Mouse (Mus musculus) embryonic facial prominence, embryonic 14.5 days (tissue): ENCODE measurements at regions not wholly inside any gene's neighbourhood (a gene's known extent, or its start where the extent isn't known, plus 50 kb on each side); places are given as distances from the start of the nearest gene placed in this dataset.
A peak's percentile ranks its signal among the peaks of the same experiment; 100 is the strongest.

Experiments used
- ATAC-seq: fragments of 200-750 bp; cut with Nextera tagmentation; 2 replicates; pipeline ENCODE4 v1.8.0; 2017; ENCODE audit warnings: low read depth, moderate number of reproducible peaks, moderate TSS enrichment
- DNase-seq: peaks from one replicate; pipeline ENCODE4 v3.0.0-alpha.2; 2015; ENCODE audit warnings: low spot score
- H3K27ac ChIP-seq: fragments of 300-500 bp; sonication (generic); replicated peaks from 2 replicates; pipeline ENCODE4 v1.5.1; 2014; ENCODE audit warnings: low read depth, mild to moderate bottlenecking, low read length, moderate library complexity
- H3K27me3 ChIP-seq: fragments of 300-500 bp; sonication (generic); replicated peaks from 2 replicates; pipeline ENCODE4 v1.6.1; 2014; ENCODE audit warnings: low read length; ENCODE audit not compliant: control insufficient read depth, insufficient read depth
- H3K36me3 ChIP-seq: fragments of 300-500 bp; sonication (generic); 2 replicates; pipeline ENCODE4 v1.6.1; 2014; ENCODE audit warnings: low read length, mixed read lengths; ENCODE audit not compliant: control insufficient read depth, insufficient read depth
- H3K4me1 ChIP-seq: fragments of 300-500 bp; sonication (generic); 2 replicates; pipeline ENCODE4 v1.6.1; 2014; ENCODE audit warnings: antibody characterized with exemption, low read length; ENCODE audit not compliant: control insufficient read depth, insufficient read depth
- H3K4me2 ChIP-seq: fragments of 300-500 bp; sonication (generic); 2 replicates; pipeline ENCODE4 v1.6.1; 2014; ENCODE audit warnings: low read depth, mild to moderate bottlenecking, low read length, moderate library complexity, mixed read lengths
- H3K4me3 ChIP-seq: fragments of 300-500 bp; sonication (generic); 2 replicates; pipeline ENCODE4 v1.5.1; 2014; ENCODE audit warnings: low read depth, mild to moderate bottlenecking, low read length
- H3K9ac ChIP-seq: fragments of 300-500 bp; sonication (generic); 2 replicates; pipeline ENCODE4 v1.6.1; 2014; ENCODE audit warnings: low read depth, mild to moderate bottlenecking, low read length, moderate library complexity, mixed read lengths
- H3K9me3 ChIP-seq: fragments of 300-500 bp; sonication (generic); 2 replicates; pipeline ENCODE4 v1.6.1; 2016; ENCODE audit warnings: low read length; ENCODE audit not compliant: control insufficient read depth
- whole genome bisulfite sequencing: fragments of 180-500 bp; shearing (Covaris S2); extraction: QIAGEN DNeasy Blood & Tissue Kit; methylation state at CpG from one replicate; pipeline ENCODE4 v1.1.7; 2014; 5-methylcytosine and 5-hydroxymethylcytosine counted together

GRCm38 (mm10) chr3:120591183-120591582, 580.3 kb downstream of the Rwdd3 start:
- WGBS: 43% methylated on average over 2 of the region's 2 CpGs
- Histone ChIP-seq H3K27ac (no peak overlapping the region), H3K4me2 (no peak overlapping the region)

GRCm38 (mm10) chr3:120570806-120571425, 600.6 kb downstream of the Rwdd3 start:
- Histone ChIP-seq H3K4me2 (no peak overlapping the region), H3K9ac (no peak overlapping the region), H3K9me3 (no peaks in the 10 kb centered on the region), H3K4me1 (no peaks in the 10 kb centered on the region), H3K27ac (no peak overlapping the region), H3K36me3 (no peaks in the 10 kb centered on the region), H3K4me3 (no peak overlapping the region), H3K27me3 (no peaks in the 10 kb centered on the region)
- no peak; the same call in 1 of the 2 replicates for ATAC-seq
- peak; percentile 50 for DNase-seq
- WGBS: 17% methylated on average over 6 of the region's 6 CpGs

More at GRCm38 (mm10) chr3:120591183-120591582, 580.3 kb downstream of the Rwdd3 start:
- H3K27me3 ChIP-seq: no peaks in the 10 kb centered on the region
- ATAC-seq (no peak), DNase-seq (no peak)
- no peak overlapping the region for H3K4me3 ChIP-seq
- no peak overlapping the region for H3K9ac ChIP-seq
- H3K9me3 ChIP-seq: no peaks in the 10 kb centered on the region
- H3K36me3 ChIP-seq: no peaks in the 10 kb centered on the region
- no peaks in the 10 kb centered on the region for H3K4me1 ChIP-seq

GRCm38 (mm10) chr3:120541556-120542476, 629.7 kb downstream of the Rwdd3 start:
- H3K4me3 ChIP-seq: no peak overlapping the region
- no peaks in the 10 kb centered on the region for H3K4me1 ChIP-seq
- no peak overlapping the region; the same call in 1 of the 2 replicates for H3K9ac ChIP-seq
- no peaks in the 10 kb centered on the region for H3K9me3 ChIP-seq
- no peak overlapping the region for H3K27ac ChIP-seq
- peak; percentile 26 for DNase-seq
- WGBS: 49% methylated on average over 21 of the region's 21 CpGs
- ATAC-seq: no peak
- no peaks in the 10 kb centered on the region for H3K36me3 ChIP-seq
- H3K27me3 ChIP-seq: no peaks in the 10 kb centered on the region
- H3K4me2 ChIP-seq: peak overlapping the region; percentile 12; the same call in 1 of the 2 replicates

- Histone ChIP-seq H3K27ac (no peak overlapping the region), H3K4me1 (no peaks in the 10 kb centered on the region), H3K9me3 (no peaks in the 10 kb centered on the region), H3K4me2 (no peak overlapping the region), H3K9ac (no peak overlapping the region), H3K4me3 (no peak overlapping the region), H3K27me3 (no peaks in the 10 kb centered on the region), H3K36me3 (no peaks in the 10 kb centered on the region)
- 73% methylated on average over 3 of the region's 3 CpGs for WGBS
- no peak for ATAC-seq
- DNase-seq: no peak
These were observed 637.6 kb downstream of the Rwdd3 start for GRCm38 (mm10) chr3:120533901-120534300.

- Histone ChIP-seq H3K9ac (no peak overlapping the region), H3K36me3 (no peaks in the 10 kb centered on the region), H3K9me3 (no peaks in the 10 kb centered on the region), H3K4me1 (no peaks in the 10 kb centered on the region), H3K4me3 (no peak overlapping the region), H3K27ac (no peak overlapping the region), H3K4me2 (no peak overlapping the region), H3K27me3 (no peaks in the 10 kb centered on the region)
- ATAC-seq (no peak), DNase-seq (no peak)
- 71% methylated on average over 9 of the region's 9 CpGs for WGBS
These were observed 639.5 kb downstream of the Rwdd3 start for GRCm38 (mm10) chr3:120531880-120532580.

- ATAC-seq: no peak
- Histone ChIP-seq H3K27me3 (no peaks in the 10 kb centered on the region), H3K9ac (no peak overlapping the region), H3K27ac (no peak overlapping the region), H3K9me3 (no peaks in the 10 kb centered on the region), H3K36me3 (no peaks in the 10 kb centered on the region), H3K4me2 (no peak overlapping the region), H3K4me1 (no peaks in the 10 kb centered on the region), H3K4me3 (no peak overlapping the region)
- 86% methylated on average over 1 of the region's 1 CpGs for WGBS
- DNase-seq: no peak
These were observed 659.8 kb downstream of the Rwdd3 start for GRCm38 (mm10) chr3:120511651-120512050.

GRCm38 (mm10) chr3:120498937-120499336, 672.6 kb downstream of the Rwdd3 start:
- no peaks in the 10 kb centered on the region for H3K4me1 ChIP-seq
- no peaks in the 10 kb centered on the region for H3K36me3 ChIP-seq
- no peak overlapping the region for H3K4me3 ChIP-seq
- H3K9ac ChIP-seq: no peak overlapping the region
- H3K4me2 ChIP-seq: no peak overlapping the region
- DNase-seq: no peak
- ATAC-seq: no peak
- H3K9me3 ChIP-seq: 0 out of 2 replicates have a peak, but pooled peaks cover 4% of the 10 kb centered on the region
- no peak overlapping the region for H3K27ac ChIP-seq
- 78% methylated on average over 4 of the region's 4 CpGs for WGBS
- H3K27me3 ChIP-seq: no peaks in the 10 kb centered on the region

GRCm38 (mm10) chr3:120477934-120478333, 693.6 kb downstream of the Rwdd3 start:
- no peak overlapping the region for H3K4me3 ChIP-seq
- ATAC-seq (no peak), DNase-seq (no peak)
- H3K9ac ChIP-seq: no peak overlapping the region
- 66% methylated on average over 1 of the region's 1 CpGs for WGBS
- H3K36me3 ChIP-seq: no peaks in the 10 kb centered on the region
- no peak overlapping the region for H3K4me2 ChIP-seq
- no peaks in the 10 kb centered on the region for H3K27me3 ChIP-seq
- H3K4me1 ChIP-seq: peaks cover 5% of the 10 kb centered on the region; the same call in 1 of the 2 replicates
- H3K9me3 ChIP-seq: no peaks in the 10 kb centered on the region
- no peak overlapping the region for H3K27ac ChIP-seq
